In genomic region chr9:110683574-110684099, GRCm38 (mm10) we compare ENCODE assay signal across 8 mouse cellular contexts. TPM values are rescaled to one million over a fixed set of nuclear protein-coding genes. Genes with fewer than 3 reads are reported as not detected.
DNase-seq lines count a peak whose midpoint lies in the region; ATAC-seq and TF ChIP-seq lines count a peak whose summit lies in the region.

No protein-coding gene starts in this region.

- DNase-seq in midbrain, embryonic 10.5 days (ENCODE audit: low spot score) = no peak
- no peak for DNase-seq in midbrain, embryonic 11.5 days (ENCODE audit: low spot score, missing footprints)
- DNase-seq in intestine, embryonic 14.5 days (ENCODE audit: low spot score) = no peak
- no peak for DNase-seq in lung, embryonic 14.5 days
- DNase-seq in gastrocnemius, postnatal 36 days = no peak
- DNase-seq in adrenal gland, postnatal 14 days = no peak
- DNase-seq in layer of hippocampus, postnatal 36 days = no peak

- no peak overlapping the region for H3K4me2 ChIP-seq in midbrain, embryonic 11.5 days
- no peak overlapping the region for H3K4me2 ChIP-seq in intestine, embryonic 14.5 days (ENCODE audit: low read length)
- H3K4me2 ChIP-seq in lung, embryonic 14.5 days = no peak overlapping the region
- peak overlapping the region; percentile 31 for H3K4me2 ChIP-seq in stomach, embryonic 16.5 days (ENCODE audit: low read depth, low read length)

- peak overlapping the region; percentile 42; the same call in 1 of the 2 replicates for H3K27ac ChIP-seq in midbrain, embryonic 10.5 days (replicated peaks)
- H3K27ac ChIP-seq in midbrain, embryonic 11.5 days (ENCODE audit: low read depth, low read length) = no peak overlapping the region
- H3K27ac ChIP-seq in intestine, embryonic 14.5 days (ENCODE audit: low read depth) = peak overlapping the region; percentile 43; the same call in 1 of the 2 replicates
- H3K27ac ChIP-seq in lung, embryonic 14.5 days (ENCODE audit: low read depth) = peak overlapping the region; percentile 93
- H3K27ac ChIP-seq in stomach, embryonic 16.5 days (ENCODE audit: low read length) = peak overlapping the region; percentile 98

- whole genome bisulfite sequencing in midbrain, embryonic 10.5 days = 65% methylated on average over 4 of the region's 4 CpGs
- 72% methylated on average over 4 of the region's 4 CpGs for WGBS in midbrain, embryonic 11.5 days
- 56% methylated on average over 4 of the region's 4 CpGs for WGBS in intestine, embryonic 14.5 days
- 52% methylated on average over 4 of the region's 4 CpGs for WGBS in lung, embryonic 14.5 days
- 52% methylated on average over 4 of the region's 4 CpGs for WGBS in stomach, embryonic 16.5 days

- no peak overlapping the region for H3K9ac ChIP-seq in midbrain, embryonic 11.5 days (ENCODE audit: low read length)
- no peak overlapping the region for H3K9ac ChIP-seq in intestine, embryonic 14.5 days (ENCODE audit: low read length)
- no peak overlapping the region for H3K9ac ChIP-seq in lung, embryonic 14.5 days
- peak overlapping the region; percentile 52 for H3K9ac ChIP-seq in stomach, embryonic 16.5 days (ENCODE audit: low read length)

- H3K27me3 ChIP-seq in midbrain, embryonic 10.5 days (ENCODE audit: low read depth, poor library complexity, severe bottlenecking) = no peaks in the 10 kb centered on the region
- H3K27me3 ChIP-seq in midbrain, embryonic 11.5 days (ENCODE audit: control insufficient read depth, insufficient read depth, low read length) = no peaks in the 10 kb centered on the region
- no peaks in the 10 kb centered on the region for H3K27me3 ChIP-seq in intestine, embryonic 14.5 days (replicated peaks; ENCODE audit: control insufficient read depth, insufficient read depth, low read length)
- H3K27me3 ChIP-seq in lung, embryonic 14.5 days (ENCODE audit: insufficient read depth, low read length) = no peaks in the 10 kb centered on the region
- H3K27me3 ChIP-seq in stomach, embryonic 16.5 days (ENCODE audit: control insufficient read depth, insufficient read depth, low read length) = no peaks in the 10 kb centered on the region

- H3K4me1 ChIP-seq in midbrain, embryonic 10.5 days = peaks cover 58% of the 10 kb centered on the region
- H3K4me1 ChIP-seq in midbrain, embryonic 11.5 days (ENCODE audit: control insufficient read depth, insufficient read depth, low read length) = 0 out of 2 replicates have a peak, but pooled peaks cover 2% of the 10 kb centered on the region
- H3K4me1 ChIP-seq in intestine, embryonic 14.5 days (replicated peaks; ENCODE audit: control insufficient read depth, insufficient read depth, low read length) = peaks cover 28% of the 10 kb centered on the region
- H3K4me1 ChIP-seq in lung, embryonic 14.5 days (ENCODE audit: insufficient read depth) = peaks cover 4% of the 10 kb centered on the region; the same call in 1 of the 2 replicates
- peaks cover 32% of the 10 kb centered on the region for H3K4me1 ChIP-seq in stomach, embryonic 16.5 days (ENCODE audit: control insufficient read depth, insufficient read depth, low read length)

- H3K4me3 ChIP-seq in midbrain, embryonic 10.5 days = no peak overlapping the region
- H3K4me3 ChIP-seq in midbrain, embryonic 11.5 days (ENCODE audit: low read depth, low read length) = no peak overlapping the region
- no peak overlapping the region for H3K4me3 ChIP-seq in intestine, embryonic 14.5 days (ENCODE audit: low read depth, low read length)
- no peak overlapping the region for H3K4me3 ChIP-seq in lung, embryonic 14.5 days (ENCODE audit: low read depth, low read length)
- H3K4me3 ChIP-seq in stomach, embryonic 16.5 days (replicated peaks; ENCODE audit: low read length) = 0 out of 2 replicates have a peak overlapping the region, but pooled peaks have one; percentile 0

- intact Hi-C loops in gastrocnemius, postnatal 36 days (cut with DNase I) = no loop called here

- H3K9me3 ChIP-seq in midbrain, embryonic 10.5 days (replicated peaks) = no peaks in the 10 kb centered on the region
- no peaks in the 10 kb centered on the region for H3K9me3 ChIP-seq in midbrain, embryonic 11.5 days (ENCODE audit: control insufficient read depth, low read length)
- no peaks in the 10 kb centered on the region for H3K9me3 ChIP-seq in intestine, embryonic 14.5 days (ENCODE audit: control insufficient read depth, low read length)
- H3K9me3 ChIP-seq in lung, embryonic 14.5 days (ENCODE audit: low read depth, low read length) = no peaks in the 10 kb centered on the region
- no peaks in the 10 kb centered on the region for H3K9me3 ChIP-seq in stomach, embryonic 16.5 days (replicated peaks; ENCODE audit: control insufficient read depth, low read length)

- peaks cover 6% of the 10 kb centered on the region; the same call in 1 of the 2 replicates for H3K36me3 ChIP-seq in midbrain, embryonic 10.5 days
- H3K36me3 ChIP-seq in midbrain, embryonic 11.5 days (ENCODE audit: control insufficient read depth, insufficient read depth, low read length) = no peaks in the 10 kb centered on the region
- peaks cover 5% of the 10 kb centered on the region; the same call in 1 of the 2 replicates for H3K36me3 ChIP-seq in intestine, embryonic 14.5 days (ENCODE audit: control insufficient read depth, insufficient read depth, low read length)
- H3K36me3 ChIP-seq in lung, embryonic 14.5 days (ENCODE audit: insufficient read depth) = no peaks in the 10 kb centered on the region
- H3K36me3 ChIP-seq in stomach, embryonic 16.5 days (ENCODE audit: control insufficient read depth, insufficient read depth, low read length) = no peaks in the 10 kb centered on the region

- ATAC-seq in midbrain, embryonic 11.5 days (ENCODE audit: low FRiP score) = no peak
- peak; percentile 1; the same call in 1 of the 2 replicates for ATAC-seq in intestine, embryonic 14.5 days (replicated peaks; ENCODE audit: low FRiP score, low TSS enrichment, low read depth)
- peak; percentile 18; the same call in 1 of the 2 replicates for ATAC-seq in lung, embryonic 14.5 days (ENCODE audit: insufficient read depth)
- ATAC-seq in stomach, embryonic 16.5 days (ENCODE audit: insufficient read depth, low FRiP score) = peak; percentile 74

- no peak for TF ChIP-seq CTCF in lung, embryonic 14.5 days (IDR thresholded peaks at IDR 0.05; ENCODE audit: low read depth)

RNA-seq across cellular contexts. Expression of gene Ccdc12, which starts 27.3 kb away (rescaled TPM):
- polyA plus RNA-seq in midbrain, embryonic 10.5 days (2016; fragmentation: Nextera tagmentation; extraction: Ambion mirVana) = 176 and 189 TPM in 2 replicates
- polyA plus RNA-seq in midbrain, embryonic 11.5 days (2014; fragmentation: Nextera tagmentation; extraction: Ambion mirVana) = 135 and 144 TPM in 2 replicates
- 177 and 187 TPM in 2 replicates for polyA plus RNA-seq in intestine, embryonic 14.5 days (2014; fragmentation: Nextera tagmentation; extraction: Ambion mirVana)
- 143 and 155 TPM in 2 replicates for polyA plus RNA-seq in lung, embryonic 14.5 days (2014; fragmentation: Nextera tagmentation; extraction: Ambion mirVana)
- 148 and 153 TPM in 2 replicates for polyA plus RNA-seq in stomach, embryonic 16.5 days (2015; fragmentation: Nextera tagmentation; extraction: Ambion mirVana)
- total RNA-seq in gastrocnemius, postnatal 36 days (2021) = 10 to 100 TPM; 45.1 to 48.1 TPM
- total RNA-seq in adrenal gland, postnatal 14 days (2021) = 60.4 and 79.3 TPM in 2 replicates
- total RNA-seq in layer of hippocampus, postnatal 36 days (2021) = 10 to 100 TPM; 48.3 to 54.5 TPM

RNA-seq across cellular contexts. Expression of gene Nbeal2, which starts 29.7 kb away (rescaled TPM):
- 1.3 and 1.4 TPM in 2 replicates for polyA plus RNA-seq in midbrain, embryonic 10.5 days (2016; fragmentation: Nextera tagmentation; extraction: Ambion mirVana)
- 1.1 and 1.6 TPM in 2 replicates for polyA plus RNA-seq in midbrain, embryonic 11.5 days (2014; fragmentation: Nextera tagmentation; extraction: Ambion mirVana)
- polyA plus RNA-seq in intestine, embryonic 14.5 days (2014; fragmentation: Nextera tagmentation; extraction: Ambion mirVana) = 4.0 and 4.7 TPM in 2 replicates
- 3.2 and 3.8 TPM in 2 replicates for polyA plus RNA-seq in lung, embryonic 14.5 days (2014; fragmentation: Nextera tagmentation; extraction: Ambion mirVana)
- polyA plus RNA-seq in stomach, embryonic 16.5 days (2015; fragmentation: Nextera tagmentation; extraction: Ambion mirVana) = 10.9 and 12.1 TPM in 2 replicates
- 1 to 10 TPM; 3.3 to 3.6 TPM for total RNA-seq in gastrocnemius, postnatal 36 days (2021)
- total RNA-seq in adrenal gland, postnatal 14 days (2021) = 9.1 and 15.4 TPM in 2 replicates
- total RNA-seq in layer of hippocampus, postnatal 36 days (2021) = 10 to 100 TPM; 14.0 to 17.5 TPM

RNA-seq across cellular contexts. Expression of gene Myl3, which starts 58.0 kb away (rescaled TPM):
- polyA plus RNA-seq in midbrain, embryonic 10.5 days (2016; fragmentation: Nextera tagmentation; extraction: Ambion mirVana) = 0.36 and 0.51 TPM in 2 replicates
- polyA plus RNA-seq in midbrain, embryonic 11.5 days (2014; fragmentation: Nextera tagmentation; extraction: Ambion mirVana) = 0.48 and 0.63 TPM in 2 replicates
- polyA plus RNA-seq in intestine, embryonic 14.5 days (2014; fragmentation: Nextera tagmentation; extraction: Ambion mirVana) = 0.23 and 1.6 TPM in 2 replicates
- polyA plus RNA-seq in lung, embryonic 14.5 days (2014; fragmentation: Nextera tagmentation; extraction: Ambion mirVana) = 1.9 TPM in 2 replicates
- 0.59 and 12.9 TPM in 2 replicates for polyA plus RNA-seq in stomach, embryonic 16.5 days (2015; fragmentation: Nextera tagmentation; extraction: Ambion mirVana)
- total RNA-seq in gastrocnemius, postnatal 36 days (2021) = 1,000 to 10,000 TPM in 1 of 2 experiments, 100 to 1,000 TPM in 1; 290 to 1,186 TPM
- 0.37 TPM in 1 of 2 replicates, not detected in the other for total RNA-seq in adrenal gland, postnatal 14 days (2021)
- not detected for total RNA-seq in layer of hippocampus, postnatal 36 days (2021)

RNA-seq across cellular contexts. Expression of gene Nradd, which starts 59.4 kb away (rescaled TPM):
- polyA plus RNA-seq in midbrain, embryonic 10.5 days (2016; fragmentation: Nextera tagmentation; extraction: Ambion mirVana) = 36.8 and 45.4 TPM in 2 replicates
- polyA plus RNA-seq in midbrain, embryonic 11.5 days (2014; fragmentation: Nextera tagmentation; extraction: Ambion mirVana) = 20.7 and 22.8 TPM in 2 replicates
- polyA plus RNA-seq in intestine, embryonic 14.5 days (2014; fragmentation: Nextera tagmentation; extraction: Ambion mirVana) = 21.9 and 23.4 TPM in 2 replicates
- 26.7 and 29.9 TPM in 2 replicates for polyA plus RNA-seq in lung, embryonic 14.5 days (2014; fragmentation: Nextera tagmentation; extraction: Ambion mirVana)
- polyA plus RNA-seq in stomach, embryonic 16.5 days (2015; fragmentation: Nextera tagmentation; extraction: Ambion mirVana) = 27.2 and 27.6 TPM in 2 replicates
- 1 to 10 TPM in 1 of 2 experiments, under 1 TPM in 1; 0.91 to 1.2 TPM for total RNA-seq in gastrocnemius, postnatal 36 days (2021)
- total RNA-seq in adrenal gland, postnatal 14 days (2021) = 8.4 and 10.5 TPM in 2 replicates
- 1 to 10 TPM; 1.8 to 2.4 TPM for total RNA-seq in layer of hippocampus, postnatal 36 days (2021)
